Mouse (Mus musculus) forebrain, embryonic 14.5 days (tissue): ENCODE measurements at regions not wholly inside any gene's neighbourhood (a gene's known extent, or its start where the extent isn't known, plus 50 kb on each side); places are given as distances from the start of the nearest gene placed in this dataset.
"Not testable (repeated sequence)": the region's sequence is repeated elsewhere in the genome, so short reads cannot be mapped to it uniquely, and the experiment has no call there.

ENCODE experiments used
- ATAC-seq: fragments of 200-750 bp; cut with Nextera tagmentation; 2 replicates; pipeline ENCODE4 v1.8.0; 2017; ENCODE audit warnings: mild to moderate bottlenecking, moderate library complexity
- DNase-seq: peaks from one replicate; pipeline ENCODE4 v3.0.0-alpha.2; 2015; ENCODE audit warnings: low spot score
- H3K27ac ChIP-seq: fragments of 300-500 bp; sonication (generic); 2 replicates; pipeline ENCODE4 v1.5.1; 2014; ENCODE audit warnings: low read depth, mild to moderate bottlenecking, control low read depth, low read length, moderate library complexity
- H3K27me3 ChIP-seq: fragments of 300-500 bp; sonication (generic); replicated peaks from 2 replicates; pipeline ENCODE4 v1.6.1; 2014; ENCODE audit warnings: low read length, control low read depth, mixed read lengths; ENCODE audit not compliant: control insufficient read depth, insufficient read depth
- H3K36me3 ChIP-seq: fragments of 300-500 bp; sonication (generic); 2 replicates; pipeline ENCODE4 v1.6.1; 2014; ENCODE audit warnings: low read length, control low read depth; ENCODE audit not compliant: control insufficient read depth, insufficient read depth
- H3K4me1 ChIP-seq: fragments of 300-500 bp; sonication (generic); 2 replicates; pipeline ENCODE4 v1.6.1; 2014; ENCODE audit warnings: antibody characterized with exemption, low read length, control low read depth; ENCODE audit not compliant: control insufficient read depth, insufficient read depth
- H3K4me2 ChIP-seq: fragments of 300-500 bp; sonication (generic); 2 replicates; pipeline ENCODE4 v1.6.1; 2014; ENCODE audit warnings: mild to moderate bottlenecking, control low read depth, low read length
- H3K4me3 ChIP-seq: fragments of 300-500 bp; sonication (generic); 2 replicates; pipeline ENCODE4 v1.5.1; 2014; ENCODE audit warnings: low read depth, low read length, control low read depth
- H3K9ac ChIP-seq: fragments of 300-500 bp; sonication (generic); 2 replicates; pipeline ENCODE4 v1.6.1; 2014; ENCODE audit warnings: mild to moderate bottlenecking, low read length, control low read depth, moderate library complexity
- H3K9me3 ChIP-seq: fragments of 300-500 bp; sonication (generic); replicated peaks from 2 replicates; pipeline ENCODE4 v1.6.1; 2016; ENCODE audit warnings: low read length, control low read depth, mixed read lengths; ENCODE audit not compliant: control insufficient read depth
- WGBS: fragments of 180-500 bp; shearing (Covaris S2); extraction: QIAGEN DNeasy Blood & Tissue Kit; methylation state at CpG from one replicate; pipeline ENCODE4 v1.1.7; 2014; 5-methylcytosine and 5-hydroxymethylcytosine counted together

DNA sequence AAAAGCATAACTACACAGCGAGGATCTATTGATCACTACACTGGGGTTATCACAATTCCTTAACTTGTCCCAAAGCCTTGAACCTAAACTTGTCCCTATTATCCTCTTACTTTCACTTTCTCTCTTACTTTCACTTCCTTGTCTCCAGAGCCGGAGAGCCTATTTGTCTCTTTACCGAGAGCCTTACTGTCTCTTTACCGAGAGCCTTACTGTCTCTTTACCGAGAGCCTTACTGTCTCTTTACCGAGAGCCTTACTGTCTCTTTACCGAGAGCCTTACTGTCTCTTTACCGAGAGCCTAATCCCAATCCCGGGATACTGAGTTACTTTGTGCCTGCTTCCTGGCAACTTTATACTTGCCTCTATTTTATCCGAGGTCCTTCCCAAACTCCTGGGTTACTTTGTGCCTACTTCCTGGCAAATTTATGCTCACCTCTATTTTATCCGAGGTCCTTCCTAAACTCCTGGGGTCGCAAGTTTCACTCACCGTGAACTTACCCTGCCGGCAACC lies 335.3 kb upstream of the Ccng1 start:
- H3K4me3 ChIP-seq, ATAC-seq, DNase-seq, H3K4me1 ChIP-seq, H3K27ac ChIP-seq, H3K9me3 ChIP-seq, H3K9ac ChIP-seq, H3K27me3 ChIP-seq, H3K36me3 ChIP-seq, H3K4me2 ChIP-seq: not testable (repeated sequence)
- 94% methylated on average over 9 of the region's 14 CpGs for WGBS

DNA sequence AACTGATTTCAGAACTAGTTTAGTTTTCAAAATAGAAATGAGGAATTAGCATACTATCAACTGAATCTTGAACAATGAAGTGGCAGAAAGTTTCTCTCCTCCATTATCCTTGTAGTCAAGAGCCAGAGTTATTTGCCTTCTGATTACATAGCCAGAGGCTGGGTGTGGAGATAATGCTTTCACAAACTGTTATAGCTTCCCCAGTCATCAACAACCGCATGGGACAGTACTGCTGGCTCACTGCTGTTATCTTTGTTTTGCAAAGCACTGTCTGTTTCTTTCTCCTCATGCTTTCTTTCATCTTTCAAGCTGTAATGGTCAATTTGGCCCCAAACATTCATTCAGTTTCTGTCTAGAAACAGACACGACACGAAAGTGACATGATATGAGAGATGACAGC lies 308.5 kb upstream of the Ccng1 start:
- no peak overlapping the region for H3K4me3 ChIP-seq
- no peaks in the 10 kb centered on the region for H3K36me3 ChIP-seq
- no peak for ATAC-seq
- no peaks in the 10 kb centered on the region for H3K27me3 ChIP-seq
- H3K4me1 ChIP-seq, result no peaks in the 10 kb centered on the region
- no peak overlapping the region for H3K27ac ChIP-seq
- no peak for DNase-seq
- H3K9ac ChIP-seq, result no peak overlapping the region
- no peak overlapping the region for H3K4me2 ChIP-seq
- 81% methylated on average over 3 of the region's 3 CpGs for WGBS
- no peaks in the 10 kb centered on the region for H3K9me3 ChIP-seq

DNA sequence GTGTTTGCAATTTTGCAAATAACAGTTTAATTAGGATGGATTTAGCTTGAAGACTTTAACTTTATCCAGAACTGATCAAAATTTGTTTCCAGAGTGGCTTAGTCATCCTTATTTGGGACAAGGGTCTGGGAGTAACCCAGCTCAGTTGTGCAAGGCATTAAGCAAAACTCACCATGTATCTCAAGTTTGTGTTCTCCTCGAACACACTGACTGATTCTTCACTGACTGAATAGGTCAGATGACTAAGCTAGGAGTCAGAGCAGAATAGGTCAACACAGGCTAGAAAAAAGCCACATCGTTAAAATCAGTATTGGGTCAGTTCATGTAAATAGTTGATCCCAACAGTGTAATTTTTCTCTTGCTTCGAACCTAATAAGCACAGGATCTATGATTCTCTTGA lies 302.7 kb upstream of the Ccng1 start:
- no peaks in the 10 kb centered on the region for H3K36me3 ChIP-seq
- DNase-seq (no peak), ATAC-seq (no peak)
- H3K9me3 ChIP-seq, result no peaks in the 10 kb centered on the region
- no peak overlapping the region for H3K4me2 ChIP-seq
- 70% methylated on average over 3 of the region's 3 CpGs for WGBS
- no peaks in the 10 kb centered on the region for H3K4me1 ChIP-seq
- H3K9ac ChIP-seq, result no peak overlapping the region
- H3K27ac ChIP-seq, result no peak overlapping the region
- H3K27me3 ChIP-seq, result no peaks in the 10 kb centered on the region
- no peak overlapping the region for H3K4me3 ChIP-seq

DNA sequence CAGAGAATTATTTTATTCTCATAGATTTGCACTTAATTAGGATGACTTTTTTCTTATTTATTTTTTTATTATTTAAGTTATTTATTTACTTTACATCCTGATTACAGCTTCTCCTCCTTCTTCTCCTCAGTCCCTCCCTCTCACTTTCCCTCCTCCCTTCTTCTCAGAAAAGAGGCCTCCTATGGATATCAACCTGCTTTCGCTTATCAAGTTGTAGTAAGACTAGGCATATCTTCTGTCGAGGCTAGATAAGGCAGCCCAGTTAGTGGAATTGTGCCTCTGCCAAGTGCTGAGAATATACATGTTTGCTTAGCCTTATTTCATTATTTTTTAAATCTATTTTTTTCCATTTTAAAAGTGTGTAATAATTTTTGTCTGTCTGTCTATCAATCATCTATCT lies 274.9 kb upstream of the Ccng1 start:
- Histone ChIP-seq H3K36me3 (no peaks in the 10 kb centered on the region), H3K27ac (no peak overlapping the region), H3K27me3 (no peaks in the 10 kb centered on the region), H3K9ac (no peak overlapping the region), H3K4me2 (no peak overlapping the region), H3K4me1 (no peaks in the 10 kb centered on the region), H3K4me3 (no peak overlapping the region), H3K9me3 (no peaks in the 10 kb centered on the region)
- ATAC-seq (no peak), DNase-seq (no peak)
- WGBS, result 84% methylated on average over 2 of the region's 2 CpGs

DNA sequence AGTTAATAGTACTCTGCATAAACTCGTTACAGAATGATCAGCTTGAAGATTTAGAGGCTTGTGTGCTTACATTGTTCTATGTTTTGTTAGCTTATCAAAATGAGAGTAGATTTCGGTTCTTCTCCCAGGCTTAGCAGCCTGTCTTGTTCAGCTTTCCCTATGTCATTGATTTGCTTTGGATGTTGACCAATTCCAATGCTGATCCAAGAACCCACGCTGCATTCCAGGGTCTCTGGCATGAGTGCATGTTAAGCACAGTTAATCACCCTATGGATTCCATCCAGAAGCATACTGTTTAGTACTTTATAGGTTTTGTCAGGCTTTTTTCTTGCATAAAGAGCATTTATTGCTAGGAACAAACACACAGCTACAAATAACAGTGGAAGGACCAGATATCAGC lies 255.0 kb upstream of the Ccng1 start:
- H3K36me3 ChIP-seq, result no peaks in the 10 kb centered on the region
- H3K4me2 ChIP-seq, result no peak overlapping the region
- peaks cover 7% of the 10 kb centered on the region for H3K4me1 ChIP-seq
- ATAC-seq, result peak; percentile 63; the same call in 1 of the 2 replicates
- peak; percentile 65 for DNase-seq
- H3K4me3 ChIP-seq, result no peak overlapping the region
- H3K9me3 ChIP-seq, result no peaks in the 10 kb centered on the region
- 25% methylated on average over 3 of the region's 3 CpGs for WGBS
- H3K27me3 ChIP-seq, result no peaks in the 10 kb centered on the region
- no peak overlapping the region for H3K9ac ChIP-seq
- no peak overlapping the region for H3K27ac ChIP-seq

DNA sequence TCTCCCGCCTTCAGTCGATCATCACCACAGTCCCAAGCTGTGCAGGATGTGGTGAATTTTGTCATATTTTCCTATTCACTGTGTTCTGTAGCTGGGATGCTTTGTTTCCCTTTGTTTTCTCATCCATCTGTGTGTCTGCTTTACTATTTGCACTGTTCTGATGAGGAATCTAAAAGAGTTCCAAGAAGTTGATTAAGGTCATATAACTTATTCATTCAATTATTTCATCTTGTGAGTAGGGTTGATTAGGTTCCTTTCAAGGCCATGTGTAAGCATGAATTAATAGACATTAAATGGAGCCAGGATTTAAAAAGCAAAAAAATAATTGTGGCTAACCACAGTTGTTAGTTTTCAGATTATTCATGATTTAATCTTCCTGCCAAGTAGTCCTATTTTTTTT lies 217.7 kb upstream of the Ccng1 start:
- WGBS, result 80% methylated on average over 2 of the region's 2 CpGs
- Histone ChIP-seq H3K27ac (no peak overlapping the region), H3K4me1 (no peaks in the 10 kb centered on the region), H3K27me3 (no peaks in the 10 kb centered on the region), H3K9me3 (no peaks in the 10 kb centered on the region), H3K36me3 (no peaks in the 10 kb centered on the region), H3K9ac (no peak overlapping the region), H3K4me3 (no peak overlapping the region), H3K4me2 (no peak overlapping the region)
- DNase-seq, result no peak
- ATAC-seq, result no peak

DNA sequence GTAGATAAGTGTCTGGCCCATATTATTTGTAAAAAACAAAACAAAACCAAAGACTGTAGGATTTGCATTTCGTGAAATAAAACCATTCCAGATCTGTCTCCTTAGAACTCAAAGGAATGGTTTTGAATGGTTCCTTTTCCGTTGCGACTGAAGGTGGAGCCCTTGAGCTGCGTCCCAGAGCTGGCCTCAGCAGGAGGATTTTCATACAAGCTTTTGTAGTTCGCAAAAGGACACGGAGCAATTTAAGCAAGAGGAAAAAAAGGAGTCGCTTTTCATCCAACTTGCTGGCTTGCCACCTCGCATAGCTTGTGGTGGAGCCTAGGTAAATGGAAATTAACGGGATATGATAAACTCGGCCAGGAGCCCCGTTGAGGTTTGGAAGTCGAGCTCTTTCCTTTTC lies 172.1 kb upstream of the Ccng1 start:
- under 1% methylated on average over 12 of the region's 12 CpGs for WGBS
- H3K36me3 ChIP-seq, result no peaks in the 10 kb centered on the region
- no peaks in the 10 kb centered on the region for H3K9me3 ChIP-seq
- peak overlapping the region; percentile 46 for H3K4me2 ChIP-seq
- peak; percentile 85 for ATAC-seq
- peak; percentile 88 for DNase-seq
- no peaks in the 10 kb centered on the region for H3K27me3 ChIP-seq
- H3K27ac ChIP-seq, result no peak overlapping the region
- H3K9ac ChIP-seq, result peak overlapping the region; percentile 10; the same call in 1 of the 2 replicates
- H3K4me1 ChIP-seq, result no peaks in the 10 kb centered on the region
- H3K4me3 ChIP-seq, result peak overlapping the region; percentile 9; the same call in 1 of the 2 replicates

DNA sequence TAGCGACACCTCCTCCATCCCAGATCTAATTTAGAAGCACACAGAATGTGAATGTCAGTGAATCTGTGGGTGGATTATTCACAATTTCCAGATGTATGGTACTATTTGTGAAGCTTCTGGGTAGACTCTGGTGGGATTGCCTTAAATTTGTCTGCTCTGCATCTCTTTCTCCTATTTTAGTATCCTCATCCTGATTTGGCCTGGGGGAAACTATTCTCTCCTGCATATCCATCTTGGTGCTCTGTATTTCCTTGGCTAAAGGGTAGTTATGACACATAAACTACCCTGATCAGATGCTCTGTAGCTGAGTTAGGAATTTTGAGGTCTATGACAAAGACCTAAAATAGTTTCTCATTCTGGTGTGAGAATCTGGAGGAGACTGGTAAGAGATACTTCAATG lies 136.4 kb upstream of the Ccng1 start:
- ATAC-seq, result no peak
- whole genome bisulfite sequencing, result 93% methylated on average over 1 of the region's 1 CpGs

DNA sequence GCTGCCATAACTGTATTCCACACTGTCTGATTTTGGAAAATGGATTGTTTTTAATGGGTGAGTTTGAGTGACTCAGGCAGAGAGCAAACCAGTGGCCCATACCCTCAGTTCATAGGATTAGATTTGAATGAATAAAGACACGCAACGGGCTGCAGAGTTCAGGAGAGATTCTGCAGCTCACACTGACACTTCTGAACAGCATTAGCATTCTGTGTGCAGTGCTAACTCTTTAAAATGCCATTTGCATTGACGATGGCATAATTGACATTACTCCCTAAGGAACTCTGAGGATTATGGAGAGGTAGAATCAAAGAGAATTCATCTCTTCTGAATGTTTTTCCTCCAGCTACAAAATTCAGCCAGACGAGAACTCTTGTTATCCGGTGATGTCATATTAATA lies 129.4 kb upstream of the Ccng1 start:
- 42% methylated on average over 5 of the region's 5 CpGs for WGBS
- Histone ChIP-seq H3K27ac (no peak overlapping the region), H3K4me1 (no peaks in the 10 kb centered on the region), H3K4me3 (no peak overlapping the region), H3K9ac (no peak overlapping the region), H3K4me2 (no peak overlapping the region), H3K27me3 (no peaks in the 10 kb centered on the region), H3K9me3 (no peaks in the 10 kb centered on the region), H3K36me3 (no peaks in the 10 kb centered on the region)
- peak; percentile 62 for DNase-seq
- peak; percentile 20; the same call in 1 of the 2 replicates for ATAC-seq

More for the DNA sequence above, 136.4 kb upstream of the Ccng1 start:
- no peak overlapping the region for H3K9ac ChIP-seq
- no peak overlapping the region for H3K4me3 ChIP-seq
- no peak for DNase-seq
- no peaks in the 10 kb centered on the region for H3K4me1 ChIP-seq
- no peak overlapping the region for H3K4me2 ChIP-seq
- H3K27ac ChIP-seq, result no peak overlapping the region
- H3K36me3 ChIP-seq, result no peaks in the 10 kb centered on the region
- H3K9me3 ChIP-seq, result no peaks in the 10 kb centered on the region
- no peaks in the 10 kb centered on the region for H3K27me3 ChIP-seq
